Mouse (Mus musculus) adrenal gland, adult 18-20 months (tissue): ENCODE data around the gene Kat7. TPM values are rescaled to one million over a fixed set of nuclear protein-coding genes. Genes with fewer than 3 reads are reported as not detected.

Source experiments
- DNase-seq, 2 experiments: peaks; one replicate each; pipeline ENCODE4 v3.0.0; 2021 to 2022; ENCODE audit warnings: low spot score in 2 of 2
- total RNA-seq, 2 experiments: library from RNA; stranded (reverse); gene quantifications; 1 replicate in 1 of 2; 2 replicates in 1 of 2; pipeline ENCODE4 v1.2.3; 2021

Gene Kat7
- total RNA-seq, 2 experiments from 2014 or later = 54.9 to 59.0 TPM

DNA sequence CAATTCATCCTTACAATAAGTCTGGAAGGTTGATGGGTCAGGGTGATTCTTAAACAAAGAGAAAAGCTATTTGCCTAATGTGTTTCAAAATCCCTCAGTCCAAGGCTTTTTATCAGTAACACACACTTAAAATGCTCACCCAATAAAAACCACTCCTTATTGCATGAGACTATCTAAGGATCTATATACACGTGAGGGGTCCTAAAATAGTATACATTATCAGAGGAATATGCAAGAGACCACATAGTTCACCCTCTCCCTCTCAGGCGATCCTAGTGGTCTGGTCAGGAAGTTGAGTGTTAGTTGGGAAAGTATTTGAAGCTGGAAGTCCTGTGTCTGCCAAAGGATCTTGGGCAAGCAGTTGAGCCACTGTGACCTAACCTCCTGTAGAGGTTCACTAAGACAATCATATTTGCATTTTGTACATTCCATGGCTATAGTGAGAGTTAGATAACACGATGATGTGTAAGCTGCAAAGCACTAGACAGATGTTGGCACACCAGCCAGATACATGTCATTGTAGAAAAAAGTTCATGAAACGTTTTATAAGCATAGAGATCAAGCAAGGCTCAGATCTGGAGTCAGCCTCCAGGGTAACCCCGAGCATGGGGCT is 24.5 kb upstream of the Kat7 start:
- DNase-seq = no peak

DNA sequence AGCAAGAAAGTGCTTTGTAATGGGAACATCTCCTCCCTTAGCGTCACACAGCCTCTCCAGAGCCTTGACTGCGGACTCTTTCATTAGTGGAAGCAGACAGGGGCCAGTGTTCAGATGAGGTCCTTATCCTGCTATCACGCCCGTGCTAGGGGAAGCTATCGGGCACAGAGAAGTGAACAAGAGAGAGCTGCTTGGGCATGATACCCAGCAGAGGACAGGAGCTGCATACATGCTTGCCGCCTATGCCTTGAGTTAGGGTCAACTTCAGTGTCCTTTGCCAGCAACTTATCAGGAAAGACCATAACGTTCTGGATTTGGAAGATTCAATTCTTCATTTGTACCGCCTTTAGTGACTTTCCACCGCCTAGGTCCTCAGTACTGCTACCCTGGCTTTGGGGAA is 23.8 kb upstream of the Kat7 start:
- DNase-seq = no peak

GRCm38 (mm10) chr11:95333209-95333608 is 23.2 kb upstream of the Kat7 start:
- no peak for DNase-seq

DNA sequence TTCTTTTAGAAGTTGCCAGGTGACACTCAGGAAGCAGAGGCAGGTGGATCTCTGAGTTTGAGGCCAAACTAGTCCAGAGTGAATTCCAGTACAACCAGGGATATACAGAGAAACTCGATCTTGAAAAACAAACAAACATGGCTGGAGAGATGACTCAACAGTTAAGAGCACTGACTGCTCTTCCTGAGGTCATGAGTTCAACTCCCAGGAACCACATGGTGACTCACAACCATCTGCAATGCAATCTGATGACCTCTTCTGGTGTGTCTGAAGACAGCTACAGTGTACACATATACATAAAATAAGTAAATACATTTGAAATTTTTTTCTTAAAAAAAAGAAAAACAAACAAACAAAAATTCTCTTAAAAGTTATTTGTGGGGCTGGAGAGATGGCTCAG is 20.6 kb upstream of the Kat7 start:
- no peak for DNase-seq

DNA sequence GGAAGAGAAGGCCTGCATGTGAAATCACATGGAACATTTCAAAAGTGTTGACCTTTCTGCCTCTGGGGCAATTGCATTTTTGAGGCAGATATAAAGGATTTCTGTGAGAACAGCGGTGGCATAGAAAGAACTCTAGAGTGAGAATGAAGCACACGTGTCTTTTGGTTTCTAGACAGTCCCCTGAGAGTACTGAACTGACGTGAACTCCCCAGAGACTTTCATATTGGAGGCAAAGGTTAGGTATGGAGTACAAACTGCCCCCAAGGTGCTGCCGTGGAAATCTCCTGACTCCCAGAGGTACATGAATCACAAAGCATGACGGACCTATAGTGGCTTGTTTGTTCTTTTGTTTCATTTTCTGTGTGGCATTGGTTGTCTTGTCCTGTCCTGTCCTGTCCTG is 18.6 kb upstream of the Kat7 start:
- DNase-seq = no peak

GRCm38 (mm10) chr11:95326243-95326642 is 16.2 kb upstream of the Kat7 start:
- peak; percentile 33 to 36 for DNase-seq

- no peak for DNase-seq
These were observed 15.8 kb upstream of the Kat7 start for GRCm38 (mm10) chr11:95325832-95326231.

DNA sequence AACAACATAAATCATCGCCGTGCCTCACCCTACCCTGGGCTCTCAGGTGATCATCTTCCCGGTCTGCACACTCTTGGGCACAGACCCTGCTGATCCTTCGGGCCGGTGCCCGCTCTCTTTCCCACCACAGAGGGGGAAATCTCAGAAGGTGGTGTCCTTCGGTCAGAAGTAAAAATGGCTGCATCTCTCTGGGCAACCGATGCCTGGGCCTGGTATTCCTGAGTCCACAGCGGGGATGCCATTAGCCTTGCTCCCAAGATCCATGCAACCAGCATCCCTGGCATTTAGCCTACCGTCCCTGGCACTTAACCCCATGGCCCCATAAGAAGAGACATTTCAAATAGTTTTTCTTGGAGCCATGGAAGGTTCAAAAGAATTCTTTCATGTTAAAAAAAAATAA is 14.1 kb upstream of the Kat7 start:
- DNase-seq = no peak

DNA sequence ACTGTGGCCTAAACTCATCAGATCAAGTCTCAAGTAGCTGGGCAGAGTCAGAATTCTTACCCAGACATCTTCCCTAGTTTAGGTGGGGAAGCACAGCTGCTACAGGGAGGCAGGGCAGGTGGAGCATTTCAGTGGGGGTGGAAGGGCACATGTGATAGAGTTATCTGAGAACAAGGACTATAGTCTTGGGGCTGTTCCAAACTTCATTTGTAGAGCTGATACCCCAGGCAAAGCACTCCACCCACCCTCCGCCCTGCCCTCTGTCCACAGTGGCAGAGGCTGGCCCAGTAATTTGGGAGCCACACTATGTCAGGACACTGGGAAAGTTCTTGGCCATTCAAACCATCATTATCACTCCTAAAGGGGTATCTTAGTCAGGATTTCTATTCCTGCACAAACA is 10.0 kb upstream of the Kat7 start:
- DNase-seq = no peak

- DNase-seq = no peak
These were observed 9.5 kb upstream of the Kat7 start for GRCm38 (mm10) chr11:95319506-95319905.

DNA sequence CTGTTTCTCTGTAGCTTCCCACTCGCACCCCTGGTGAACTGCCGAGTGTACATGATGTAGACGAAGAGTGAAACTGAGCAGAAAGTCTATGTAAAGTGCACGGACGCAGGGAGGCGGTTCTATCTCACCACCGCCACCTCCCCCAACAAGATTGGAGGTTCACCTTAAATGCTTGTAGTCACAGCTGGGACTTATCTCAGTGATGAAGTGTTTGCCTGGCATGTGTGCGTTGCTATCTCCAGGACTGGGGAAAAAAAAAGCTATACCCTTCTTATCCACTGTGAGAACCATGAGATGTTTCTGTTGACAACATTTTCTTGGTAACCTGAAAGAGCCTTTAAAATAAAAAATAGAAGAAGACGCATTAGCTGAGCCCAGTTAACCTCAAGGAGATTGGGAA is 8.1 kb upstream of the Kat7 start:
- no peak for DNase-seq

DNA sequence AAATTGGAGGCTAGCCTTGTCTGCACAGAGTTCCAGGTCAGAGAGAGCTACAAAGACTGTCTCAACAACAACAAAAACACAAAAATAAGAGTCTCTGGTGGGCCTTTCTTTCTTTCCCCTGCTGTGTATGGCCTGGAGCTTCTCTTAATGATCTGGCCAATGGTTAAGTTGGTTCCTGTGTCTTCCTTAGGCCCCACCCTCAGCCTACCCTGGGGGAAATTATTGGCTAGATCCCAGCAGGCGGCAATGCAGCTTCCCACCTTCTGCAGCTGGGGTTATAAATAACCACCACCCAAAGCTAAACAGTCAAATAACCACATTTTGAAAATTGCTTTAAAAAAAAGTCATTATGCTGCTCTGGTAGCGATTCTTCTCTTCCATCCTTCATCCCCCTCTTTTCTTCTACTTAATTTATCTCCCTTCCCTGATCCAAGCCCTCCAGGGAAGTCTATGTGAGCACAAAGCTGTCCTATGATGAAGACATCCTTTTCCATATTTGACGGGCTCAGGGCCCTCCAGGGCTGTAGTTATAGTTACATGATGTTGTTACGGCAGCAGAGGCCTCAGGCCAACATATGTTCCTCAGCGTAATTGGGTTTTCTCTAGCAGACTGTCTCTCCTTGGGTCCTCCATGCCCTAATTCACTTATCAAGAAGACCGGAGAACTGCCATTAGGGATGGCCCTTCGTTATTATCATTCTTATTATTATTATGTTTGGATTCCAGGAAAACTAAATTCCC is 5.3 kb upstream of the Kat7 start:
- no peak for DNase-seq

GRCm38 (mm10) chr11:95311425-95311807 is 1.4 kb upstream of the Kat7 start:
- DNase-seq = no peak

GRCm38 (mm10) chr11:95310648-95311424 is 790 bp upstream of the Kat7 start:
- DNase-seq = peak in 1 of 2 experiments; percentile 33

DNA sequence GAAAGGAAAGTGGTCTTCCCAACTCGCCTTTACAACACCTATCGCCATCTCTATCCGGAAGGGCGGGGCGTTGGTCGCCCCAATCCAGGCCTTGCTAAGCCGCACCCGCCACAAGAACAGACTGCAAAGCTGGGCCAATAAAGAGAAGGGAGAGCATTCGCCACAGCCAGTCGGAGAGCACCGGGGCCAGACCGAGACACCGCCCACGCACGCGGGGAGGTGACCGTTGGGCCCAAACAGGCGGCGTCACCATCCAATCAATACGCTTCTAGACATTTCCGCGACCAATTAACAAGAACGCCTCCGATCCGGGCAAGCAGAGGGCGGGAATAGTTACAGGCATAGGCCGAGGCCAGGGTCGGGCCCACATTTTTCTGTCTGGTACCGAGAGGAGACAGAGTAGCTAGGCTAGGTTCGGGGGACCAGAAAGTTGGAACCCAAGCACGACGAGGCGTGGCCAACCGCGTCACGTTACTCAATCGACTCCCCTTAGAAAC is 488 bp downstream of the Kat7 start:
- peak; percentile 91 to 93 for DNase-seq

DNA sequence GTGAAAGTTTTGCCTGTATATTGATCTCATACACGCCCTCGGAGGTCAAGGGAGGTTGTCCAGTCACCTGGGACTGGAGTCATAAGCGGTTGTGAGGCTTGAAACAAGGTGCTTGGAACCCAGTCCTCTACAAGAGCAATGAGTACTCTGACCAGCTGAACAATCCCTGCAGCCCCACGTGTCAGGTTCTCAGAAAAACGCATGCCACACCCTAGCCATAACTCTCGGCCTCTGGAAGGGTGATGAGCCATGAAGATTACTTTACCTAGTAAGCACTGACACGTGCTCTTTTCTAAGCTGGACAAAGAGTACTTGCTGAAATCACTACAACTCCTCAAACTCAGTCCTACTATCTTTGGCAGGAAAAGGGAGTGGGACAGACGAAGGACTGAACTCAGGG is 2.5 kb downstream of the Kat7 start:
- DNase-seq = no peak

GRCm38 (mm10) chr11:95305600-95305999 is 4.4 kb downstream of the Kat7 start:
- no peak for DNase-seq

DNA sequence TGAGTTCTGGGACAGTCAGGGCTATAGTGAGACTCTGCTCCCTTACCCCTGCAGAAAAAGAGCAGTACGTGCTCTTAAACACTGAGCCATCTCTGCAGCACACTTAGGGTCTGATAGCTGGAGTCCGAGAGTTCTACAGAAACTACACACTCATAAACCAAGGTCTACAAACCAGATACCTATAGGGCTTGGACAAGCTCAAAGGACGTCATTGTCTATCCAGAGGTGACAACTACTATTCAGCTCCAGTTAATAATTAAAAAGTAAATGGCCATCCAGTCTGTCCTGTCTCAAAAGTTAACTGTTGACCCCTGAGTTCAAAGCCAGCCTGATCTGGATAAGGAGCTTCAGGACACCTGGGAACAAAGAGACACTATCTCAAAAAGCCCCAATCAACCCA is 8.3 kb downstream of the Kat7 start:
- no peak for DNase-seq

DNA sequence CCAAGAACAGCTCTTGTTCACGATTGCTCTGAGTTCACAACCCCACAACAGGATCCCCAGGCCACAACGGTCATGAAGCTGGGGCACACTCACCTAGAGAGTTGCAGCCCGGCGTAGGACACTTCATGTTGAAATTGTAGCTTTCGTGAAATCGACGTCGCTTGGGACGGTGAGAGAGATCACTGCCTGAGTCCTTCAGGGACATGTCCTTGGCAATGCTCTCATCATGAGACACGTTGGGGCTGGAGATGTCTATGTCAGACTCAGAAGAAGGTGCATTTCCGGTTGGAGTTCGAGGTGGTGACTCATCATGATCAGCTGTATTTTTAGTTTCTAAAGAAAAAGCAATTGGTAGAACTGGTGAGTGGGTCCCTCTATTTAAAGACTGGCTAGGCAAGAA is 10.2 kb downstream of the Kat7 start:
- DNase-seq = peak in 1 of 2 experiments; percentile 25

DNA sequence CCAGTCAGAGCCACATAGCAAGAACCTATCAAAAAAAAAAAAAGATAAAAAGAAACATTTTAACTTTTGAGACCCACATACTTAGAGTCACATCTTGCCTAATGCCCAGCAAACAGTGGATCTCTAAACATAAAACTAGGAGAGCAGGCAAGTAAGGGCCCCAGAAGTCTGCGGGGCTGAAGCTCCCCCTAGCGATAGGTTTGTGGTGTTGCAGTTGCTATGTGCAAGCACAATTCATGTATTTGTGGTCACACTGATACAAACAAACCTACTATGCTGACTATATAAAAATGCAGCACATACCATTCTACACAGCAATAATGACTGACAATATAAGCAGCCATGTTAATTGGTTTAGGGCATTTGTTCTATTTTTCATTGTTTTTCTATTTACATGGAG is 11.9 kb downstream of the Kat7 start:
- DNase-seq = no peak

GRCm38 (mm10) chr11:95295736-95296135 is 14.3 kb downstream of the Kat7 start:
- DNase-seq = no peak

DNA sequence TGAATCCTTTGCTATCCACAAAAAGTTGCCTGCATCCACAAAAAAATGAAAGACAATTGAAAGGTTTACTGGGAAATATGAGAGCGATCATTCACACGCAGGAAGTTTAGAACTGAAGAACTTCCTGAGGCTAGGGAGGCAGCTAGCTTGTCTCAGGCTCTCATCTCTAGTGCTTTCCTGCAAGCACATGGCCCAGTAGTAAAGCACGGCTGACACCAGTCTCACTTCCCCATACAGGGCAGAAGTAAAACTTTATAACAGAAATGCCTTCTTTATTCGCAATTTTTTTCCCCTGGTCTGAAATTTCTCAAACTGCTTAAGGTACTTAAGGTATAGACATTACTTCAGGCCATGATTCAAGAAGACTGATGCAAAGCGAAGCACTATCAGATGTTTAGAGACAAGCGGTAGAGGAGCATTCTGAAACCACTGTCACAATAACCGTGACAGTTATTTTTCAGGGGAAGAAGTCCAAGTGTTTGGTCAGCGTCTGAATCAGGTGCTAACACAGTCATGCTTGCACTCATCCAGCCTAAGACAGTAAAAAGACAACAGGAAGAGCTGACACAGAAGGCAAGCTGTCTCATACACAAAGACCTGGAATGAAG is 16.9 kb downstream of the Kat7 start:
- no peak for DNase-seq
